Mouse (Mus musculus) small intestine, adult 2 months (tissue): ENCODE data around the gene Snx11. TPM values are rescaled to one million over a fixed set of nuclear protein-coding genes. Genes with fewer than 3 reads are reported as not detected.

ENCODE experiments used
- H3K27ac ChIP-seq: fragments of 200-500 bp; 2 replicates; pipeline ENCODE4 v1.5.1; 2012; ENCODE audit warnings: low read depth, low read length, control low read depth, inconsistent platforms; ENCODE audit not compliant: insufficient read depth
- H3K27me3 ChIP-seq: fragments of 200-500 bp; 2 replicates; pipeline ENCODE4 v1.6.1; 2012; ENCODE audit warnings: mild to moderate bottlenecking, moderate library complexity, low read length, inconsistent platforms; ENCODE audit not compliant: control insufficient read depth, insufficient read depth
- H3K36me3 ChIP-seq: fragments of 200-500 bp; 2 replicates; pipeline ENCODE4 v1.6.1; 2012; ENCODE audit warnings: mild to moderate bottlenecking, low read length, control low read depth, inconsistent platforms; ENCODE audit not compliant: control insufficient read depth, insufficient read depth
- H3K4me1 ChIP-seq: fragments of 200-500 bp; 2 replicates; pipeline ENCODE4 v1.6.1; 2012; ENCODE audit warnings: low read length, inconsistent platforms, mixed read lengths; ENCODE audit not compliant: control insufficient read depth, insufficient read depth, insufficient read length
- H3K4me3 ChIP-seq: fragments of 200-500 bp; 2 replicates; pipeline ENCODE4 v1.5.1; 2012; ENCODE audit warnings: low read depth, mild to moderate bottlenecking, control low read depth, inconsistent platforms, low read length, moderate library complexity
- CTCF ChIP-seq: fragments of 200-500 bp; IDR thresholded peaks from 2 replicates; pipeline ENCODE4 v1.5.1; 2012; ENCODE audit warnings: low read depth, mild to moderate bottlenecking, control low read depth, inconsistent platforms, low read length, moderate library complexity, mixed read lengths; ENCODE audit not compliant: insufficient replicate concordance, insufficient read length; ENCODE audit errors: extremely low read depth
- POLR2A ChIP-seq: fragments of 200-500 bp; IDR thresholded peaks from 2 replicates; pipeline ENCODE4 v1.6.1; 2012; ENCODE audit warnings: low read depth, mild to moderate bottlenecking, control low read depth, inconsistent platforms, low read length, moderate library complexity
- WGBS: fragments of 180-500 bp; shearing (Covaris S2); methylation state at CpG from one replicate; pipeline ENCODE4 v1.1.7; 2018; 5-methylcytosine and 5-hydroxymethylcytosine counted together
- polyA plus RNA-seq: library from polyadenylated mRNA; depleted of rRNA; stranded (reverse); fragments of >200 nt; gene quantifications from 2 replicates; pipeline ENCODE4 v1.2.3, GENCODE M21; 2012

Snx11 gene
- polyA plus RNA-seq, 1 experiment, result 13.2 TPM

DNA sequence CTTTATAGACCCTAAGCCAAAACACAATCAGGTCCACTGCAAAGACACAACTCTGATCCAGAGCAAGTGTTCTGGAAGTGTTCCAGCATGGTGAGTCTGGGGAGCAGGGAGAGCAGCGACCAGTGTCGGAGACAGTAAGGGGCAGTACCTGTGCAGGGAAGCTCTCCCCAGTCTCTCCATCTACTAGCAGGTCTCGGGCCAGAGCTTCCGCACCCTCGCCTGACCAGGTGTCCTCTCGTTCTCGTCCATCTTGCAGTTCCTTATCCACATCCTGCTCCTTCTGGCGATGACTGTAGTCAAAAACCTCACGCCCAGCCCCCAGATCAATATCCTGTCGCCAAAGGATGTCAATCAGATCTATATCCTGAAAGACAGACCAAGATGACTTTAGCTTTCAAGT is 44.6 kb upstream of the Snx11 start:
- TF ChIP-seq POLR2A, result no peak
- TF ChIP-seq CTCF, result no peak
- WGBS, result 89% methylated on average over 10 of the region's 10 CpGs
- no peak overlapping the region for H3K27ac ChIP-seq
- peaks cover 20% of the 10 kb centered on the region for H3K4me1 ChIP-seq
- no peaks in the 10 kb centered on the region for H3K27me3 ChIP-seq
- peaks cover 53% of the 10 kb centered on the region for H3K36me3 ChIP-seq
- no peak overlapping the region for H3K4me3 ChIP-seq

DNA sequence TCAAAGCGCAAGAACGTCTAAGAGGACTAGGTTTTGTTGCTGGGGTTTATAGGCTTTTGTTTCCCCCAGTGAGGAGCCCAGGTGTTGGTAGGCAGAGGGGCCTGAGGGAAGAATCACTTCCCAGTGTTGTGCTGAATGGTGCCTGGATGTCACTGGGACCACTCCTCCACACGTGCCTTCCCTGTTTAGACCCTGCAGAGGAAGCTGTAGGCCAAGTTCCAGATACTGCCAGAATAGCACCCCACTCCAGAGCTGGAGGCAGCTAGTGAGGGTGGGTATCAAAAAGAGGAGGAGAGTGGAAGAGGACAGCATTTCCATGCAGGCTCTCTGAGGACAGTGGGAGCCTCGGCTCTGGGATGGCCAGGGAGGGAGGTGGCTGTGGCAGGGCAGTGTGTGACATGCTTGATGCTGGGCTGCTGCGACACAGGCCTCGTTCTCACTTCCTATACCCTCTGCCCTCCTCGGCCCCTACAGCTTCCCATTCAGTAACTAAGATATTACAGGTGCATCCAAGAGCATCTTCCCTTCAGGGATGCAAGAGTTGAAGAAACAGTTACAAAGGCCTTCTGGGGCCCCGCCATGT is 40.9 kb upstream of the Snx11 start:
- Histone ChIP-seq H3K27ac (no peak overlapping the region), H3K4me1 (peaks cover 4% of the 10 kb centered on the region; the same call in 1 of the 2 replicates), H3K27me3 (no peaks in the 10 kb centered on the region), H3K4me3 (no peak overlapping the region), H3K36me3 (peaks cover 67% of the 10 kb centered on the region)
- 82% methylated on average over 8 of the region's 8 CpGs for WGBS
- TF ChIP-seq POLR2A (no peak), CTCF (no peak)

DNA sequence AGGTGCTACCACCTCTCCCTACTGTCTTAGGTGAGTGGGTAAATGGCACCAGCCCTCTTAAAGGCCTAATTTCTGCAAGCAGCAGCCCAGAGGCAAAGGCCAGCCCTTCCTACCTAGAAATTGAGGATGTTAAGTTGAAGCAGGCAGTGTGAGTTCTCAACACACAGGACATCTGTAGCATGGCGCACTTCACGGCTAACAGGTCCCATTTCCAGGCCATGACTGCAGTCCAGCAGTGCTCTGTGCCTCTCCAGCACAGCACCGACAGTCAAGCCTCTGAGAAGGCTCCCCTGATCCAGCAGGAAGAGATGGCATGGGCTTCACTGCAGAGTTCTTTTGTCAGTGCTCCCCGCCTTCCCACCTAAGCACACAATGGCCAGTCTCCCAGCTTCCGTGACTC is 39.6 kb upstream of the Snx11 start:
- H3K36me3 ChIP-seq, result peaks cover 66% of the 10 kb centered on the region
- H3K4me3 ChIP-seq, result no peak overlapping the region
- WGBS, result 86% methylated on average over 5 of the region's 5 CpGs
- H3K4me1 ChIP-seq, result no peaks in the 10 kb centered on the region
- TF ChIP-seq POLR2A, result no peak
- no peak for TF ChIP-seq CTCF
- H3K27ac ChIP-seq, result no peak overlapping the region
- no peaks in the 10 kb centered on the region for H3K27me3 ChIP-seq

DNA sequence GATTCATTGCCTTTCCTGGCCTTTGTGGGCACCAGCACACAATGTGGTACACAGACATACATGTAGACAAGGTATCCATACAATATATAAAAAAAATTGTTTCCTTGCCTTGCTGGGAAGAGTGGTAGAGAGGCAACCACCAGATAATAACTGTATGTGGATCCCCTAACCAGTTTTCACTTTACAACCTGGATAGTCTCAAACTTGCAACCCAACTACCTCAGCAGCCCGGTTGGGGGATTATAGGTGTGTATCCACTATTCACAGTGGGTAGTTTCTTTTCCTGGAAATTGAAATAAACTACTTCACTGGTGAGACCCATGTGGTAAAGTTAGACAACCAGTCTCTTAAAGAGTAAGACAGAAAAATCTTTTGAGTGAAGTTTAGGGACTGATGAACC is 39.1 kb upstream of the Snx11 start:
- H3K27ac ChIP-seq, result no peak overlapping the region
- WGBS, result 83% methylated on average over 1 of the region's 1 CpGs
- H3K4me1 ChIP-seq, result no peaks in the 10 kb centered on the region
- TF ChIP-seq CTCF, result no peak
- no peak for TF ChIP-seq POLR2A
- H3K27me3 ChIP-seq, result no peaks in the 10 kb centered on the region
- no peak overlapping the region for H3K4me3 ChIP-seq
- peaks cover 66% of the 10 kb centered on the region for H3K36me3 ChIP-seq

DNA sequence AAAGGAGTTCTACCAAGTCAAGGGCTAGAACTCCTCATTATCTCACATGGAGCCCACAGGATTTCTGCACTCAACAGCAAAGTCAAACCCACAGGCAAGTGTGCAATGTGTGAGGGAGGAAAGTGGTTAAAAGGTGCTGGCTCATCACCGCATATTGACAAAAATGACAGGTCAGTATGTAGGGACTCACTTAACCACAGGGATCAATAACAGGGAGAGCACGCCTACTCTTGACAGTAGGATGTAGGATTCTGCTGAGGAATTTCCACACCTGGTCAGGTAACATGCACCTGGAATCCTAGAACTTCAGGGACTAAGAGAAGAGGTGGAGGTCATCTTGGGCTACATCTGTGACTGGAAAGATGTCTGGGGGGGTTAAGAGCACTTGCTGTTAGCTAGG is 38.5 kb upstream of the Snx11 start:
- peaks cover 62% of the 10 kb centered on the region for H3K36me3 ChIP-seq
- TF ChIP-seq POLR2A (no peak), CTCF (no peak)
- WGBS, result 94% methylated on average over 2 of the region's 2 CpGs

DNA sequence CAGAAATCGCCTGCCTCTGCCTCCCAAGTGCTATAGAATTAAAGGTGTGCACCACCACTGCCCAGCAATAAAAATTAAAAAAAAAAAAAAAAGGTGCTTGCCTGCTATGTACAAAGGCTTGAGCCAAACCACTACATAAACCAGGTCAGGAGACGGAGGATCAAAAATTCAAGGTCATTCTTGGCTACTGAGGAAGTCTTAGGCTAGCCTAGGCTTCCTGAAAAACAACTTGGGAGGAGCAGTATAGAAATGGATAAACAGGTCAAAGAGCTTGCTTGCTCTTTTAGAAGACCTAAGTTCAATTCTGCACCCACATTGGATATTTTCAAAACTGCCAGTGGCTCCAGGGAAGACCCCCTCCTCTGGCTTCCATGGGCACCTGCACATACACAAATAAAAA is 37.1 kb upstream of the Snx11 start:
- no peak overlapping the region for H3K4me3 ChIP-seq
- TF ChIP-seq CTCF (no peak), POLR2A (no peak)
- H3K27ac ChIP-seq, result no peak overlapping the region
- WGBS, result 67% methylated on average over 2 of the region's 2 CpGs
- peaks cover 53% of the 10 kb centered on the region for H3K36me3 ChIP-seq
- H3K4me1 ChIP-seq, result no peaks in the 10 kb centered on the region
- no peaks in the 10 kb centered on the region for H3K27me3 ChIP-seq

More for the DNA sequence above, 38.5 kb upstream of the Snx11 start:
- H3K4me3 ChIP-seq, result no peak overlapping the region
- H3K27me3 ChIP-seq, result no peaks in the 10 kb centered on the region
- H3K27ac ChIP-seq, result no peak overlapping the region
- H3K4me1 ChIP-seq, result no peaks in the 10 kb centered on the region

DNA sequence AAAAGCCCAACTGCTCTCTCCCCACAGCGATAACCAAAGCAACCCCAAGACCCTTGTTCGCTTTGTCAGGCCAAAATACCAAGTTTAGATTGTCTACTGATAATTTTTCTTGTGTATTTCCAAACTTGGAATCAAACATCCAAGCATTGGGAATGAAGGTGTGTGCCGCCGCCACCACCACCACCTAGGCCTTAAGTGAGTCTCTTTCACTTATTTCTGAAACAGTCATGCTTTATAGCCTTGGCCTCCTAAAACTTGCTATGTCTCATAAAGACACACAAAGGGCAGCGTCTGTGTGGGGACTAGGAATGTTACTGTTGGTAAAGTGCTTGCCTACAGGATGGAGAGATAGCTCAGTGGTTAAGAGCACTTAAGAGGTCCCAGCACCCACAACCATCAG is 36.6 kb upstream of the Snx11 start:
- Histone ChIP-seq H3K27ac (no peak overlapping the region), H3K4me1 (no peaks in the 10 kb centered on the region), H3K4me3 (no peak overlapping the region), H3K36me3 (peaks cover 51% of the 10 kb centered on the region), H3K27me3 (no peaks in the 10 kb centered on the region)
- TF ChIP-seq POLR2A (no peak), CTCF (no peak)
- WGBS, result 90% methylated on average over 5 of the region's 5 CpGs
